Mouse (Mus musculus): ENCODE results near the gene Taf15. TPM values are rescaled to one million over a fixed set of nuclear protein-coding genes. Genes with fewer than 3 reads are reported as not detected.
A peak's percentile ranks its signal among the peaks of the same experiment; 100 is the strongest.

The Taf15 gene
- total RNA-seq, 2 experiments from 2014 or later, result 58.8 to 72.0 TPM

- peak in 1 of 2 experiments; percentile 50 for DNase-seq (ENCODE audit: low spot score in 2 of 2)
Observed at GRCm38 (mm10) chr11:83455608-83456007, 17.3 kb upstream of the Taf15 start.

- no peak for DNase-seq (ENCODE audit: low spot score in 2 of 2)
Observed at GRCm38 (mm10) chr11:83457257-83457656, 15.6 kb upstream of the Taf15 start.

- no peak for DNase-seq (ENCODE audit: low spot score in 2 of 2)
Observed at GRCm38 (mm10) chr11:83457912-83458601, 14.8 kb upstream of the Taf15 start.

GRCm38 (mm10) chr11:83461462-83462027, 11.3 kb upstream of the Taf15 start:
- DNase-seq (ENCODE audit: low spot score in 2 of 2), result no peak

- DNase-seq (ENCODE audit: low spot score in 2 of 2), result peak; percentile 73 to 75
Observed at GRCm38 (mm10) chr11:83462711-83463244, 10.1 kb upstream of the Taf15 start, which contains the start of gene Mmp28. TSS of gene Mmp28 (minus strand) at chr11:83463071.

GRCm38 (mm10) chr11:83465976-83466375, 6.9 kb upstream of the Taf15 start:
- DNase-seq (ENCODE audit: low spot score in 2 of 2), result no peak

- peak in 1 of 2 experiments; percentile 66 for DNase-seq (ENCODE audit: low spot score in 2 of 2)
Observed at GRCm38 (mm10) chr11:83467120-83467652, 5.7 kb upstream of the Taf15 start.

GRCm38 (mm10) chr11:83468765-83469164, 4.1 kb upstream of the Taf15 start:
- DNase-seq (ENCODE audit: low spot score in 2 of 2), result no peak

- DNase-seq (ENCODE audit: low spot score in 2 of 2), result no peak
Observed at GRCm38 (mm10) chr11:83471766-83472165, 1.1 kb upstream of the Taf15 start.

- no peak for DNase-seq (ENCODE audit: low spot score in 2 of 2)
Observed at GRCm38 (mm10) chr11:83473235-83474016, 540 bp downstream of the Taf15 start.

GRCm38 (mm10) chr11:83491488-83491887, 18.6 kb downstream of the Taf15 start:
- no peak for DNase-seq (ENCODE audit: low spot score in 2 of 2)

- DNase-seq (ENCODE audit: low spot score in 2 of 2), result no peak
Observed at GRCm38 (mm10) chr11:83495571-83495970, 22.7 kb downstream of the Taf15 start.

GRCm38 (mm10) chr11:83504308-83504707, 31.4 kb downstream of the Taf15 start:
- no peak for DNase-seq (ENCODE audit: low spot score in 2 of 2)

- DNase-seq (ENCODE audit: low spot score in 2 of 2), result no peak
Observed at GRCm38 (mm10) chr11:83509521-83509920, 36.6 kb downstream of the Taf15 start.

- no peak for DNase-seq (ENCODE audit: low spot score in 2 of 2)
Observed at GRCm38 (mm10) chr11:83517153-83517552, 44.3 kb downstream of the Taf15 start.

- DNase-seq (ENCODE audit: low spot score in 2 of 2), result no peak
Observed at GRCm38 (mm10) chr11:83518371-83518770, 45.5 kb downstream of the Taf15 start.

GRCm38 (mm10) chr11:83522075-83522474, 49.2 kb downstream of the Taf15 start, which contains the start of gene Heatr9:
TSS of gene Heatr9 (minus strand) at chr11:83522175.
- no peak for DNase-seq (ENCODE audit: low spot score in 2 of 2)

GRCm38 (mm10) chr11:83529024-83529423, 56.1 kb downstream of the Taf15 start:
- no peak for DNase-seq (ENCODE audit: low spot score in 2 of 2)

- DNase-seq (ENCODE audit: low spot score in 2 of 2), result no peak
Observed at GRCm38 (mm10) chr11:83530360-83530759, 57.5 kb downstream of the Taf15 start, which contains the start of gene Ccl5. TSS of gene Ccl5 (minus strand) at chr11:83530518.

- DNase-seq (ENCODE audit: low spot score in 2 of 2), result no peak
Observed at GRCm38 (mm10) chr11:83533192-83533591, 60.3 kb downstream of the Taf15 start.

GRCm38 (mm10) chr11:83534143-83534542, 61.3 kb downstream of the Taf15 start:
- no peak for DNase-seq (ENCODE audit: low spot score in 2 of 2)
